Mouse (Mus musculus): Measurements from ENCODE around the gene Gm8653.
"Not testable (repeated sequence)": the region's sequence is repeated elsewhere in the genome, so short reads cannot be mapped to it uniquely, and the experiment has no call there.

DNA sequence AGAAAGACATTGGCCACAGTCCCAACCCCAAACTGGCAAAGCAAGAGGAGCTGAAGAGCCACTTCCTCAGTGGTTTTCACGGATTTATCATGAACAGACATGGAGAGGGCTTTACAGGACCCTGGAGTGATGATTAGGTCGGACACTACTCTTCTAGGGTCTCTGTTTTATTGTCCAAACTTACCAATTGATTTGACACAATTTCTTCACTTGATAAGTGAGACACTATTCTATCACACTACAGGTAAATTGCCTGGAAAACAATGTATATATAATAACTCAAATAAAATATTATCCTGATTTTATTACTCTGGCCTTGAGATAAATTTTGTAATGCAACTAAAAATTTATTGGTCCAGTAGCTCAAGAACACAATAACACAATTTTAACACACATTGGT, 28.3 kb upstream of the Gm8653 start, which contains the start of gene Gm8453:
- TF ChIP-seq CTCF (IDR thresholded peaks at IDR 0.05; ENCODE audit: low read depth, low read length); POLR2A (IDR thresholded peaks at IDR 0.05; ENCODE audit: extremely low read depth, insufficient read depth, low read length): not testable (repeated sequence)

Measured in liver, adult 2 months (tissue).